Mouse (Mus musculus) limb, embryonic 14.5 days (tissue): ENCODE data around the gene Dhdh. TPM values are rescaled to one million over a fixed set of nuclear protein-coding genes. Genes with fewer than 3 reads are reported as not detected.

Experiments
- ATAC-seq: fragments of 200-750 bp; cut with Nextera tagmentation; 2 replicates; pipeline ENCODE4 v1.8.0; 2017; ENCODE audit warnings: low read depth, moderate number of reproducible peaks, moderate TSS enrichment; ENCODE audit not compliant: low FRiP score
- DNase-seq: peaks from one replicate; pipeline ENCODE4 v3.0.0-alpha.2; 2015; ENCODE audit warnings: low spot score
- H3K27ac ChIP-seq: fragments of 300-500 bp; sonication (generic); replicated peaks from 2 replicates; pipeline ENCODE4 v1.5.1; 2014; ENCODE audit warnings: low read depth, mild to moderate bottlenecking, low read length, moderate library complexity, mixed read lengths
- H3K27me3 ChIP-seq: fragments of 300-500 bp; sonication (generic); 2 replicates; pipeline ENCODE4 v1.6.1; 2014; ENCODE audit warnings: low read length, mixed read lengths; ENCODE audit not compliant: control insufficient read depth, insufficient read depth
- H3K36me3 ChIP-seq: fragments of 300-500 bp; sonication (generic); 2 replicates; pipeline ENCODE4 v1.6.1; 2014; ENCODE audit warnings: mild to moderate bottlenecking, low read length, moderate library complexity, mixed read lengths; ENCODE audit not compliant: control insufficient read depth, insufficient read depth
- H3K4me1 ChIP-seq: fragments of 300-500 bp; sonication (generic); 2 replicates; pipeline ENCODE4 v1.6.1; 2014; ENCODE audit warnings: antibody characterized with exemption, low read length, mixed read lengths; ENCODE audit not compliant: control insufficient read depth, insufficient read depth
- H3K4me2 ChIP-seq: fragments of 300-500 bp; sonication (generic); replicated peaks from 2 replicates; pipeline ENCODE4 v1.6.1; 2014; ENCODE audit warnings: low read depth, mild to moderate bottlenecking, low read length, moderate library complexity; ENCODE audit not compliant: severe bottlenecking
- H3K4me3 ChIP-seq: fragments of 300-500 bp; sonication (generic); replicated peaks from 2 replicates; pipeline ENCODE4 v1.5.1; 2014; ENCODE audit warnings: low read length
- H3K9ac ChIP-seq: fragments of 300-500 bp; sonication (generic); 2 replicates; pipeline ENCODE4 v1.6.1; 2014; ENCODE audit warnings: mild to moderate bottlenecking, low read depth, low read length, moderate library complexity; ENCODE audit not compliant: severe bottlenecking
- H3K9me3 ChIP-seq: fragments of 300-500 bp; sonication (generic); 2 replicates; pipeline ENCODE4 v1.6.1; 2016; ENCODE audit warnings: low read length; ENCODE audit not compliant: control insufficient read depth
- POLR2A ChIP-seq: fragments of 200-500 bp; IDR thresholded peaks from 2 replicates; pipeline ENCODE4 v1.8.0; 2012; ENCODE audit warnings: inconsistent platforms, mild to moderate bottlenecking, moderate library complexity, borderline replicate concordance; ENCODE audit not compliant: insufficient read depth, insufficient read length; ENCODE audit errors: extremely low read depth
- WGBS: fragments of 180-500 bp; shearing (Covaris S2); extraction: QIAGEN DNeasy Blood & Tissue Kit; methylation state at CpG from one replicate; pipeline ENCODE4 v1.1.7; 2014; 5-methylcytosine and 5-hydroxymethylcytosine counted together
- polyA plus RNA-seq, 2 experiments: library from polyadenylated mRNA; depleted of rRNA in 1 of 2; stranded (reverse) in 1 of 2; unstranded in 1 of 2; fragments of >200 nt; fragmentation: Nextera tagmentation in 1 of 2; extraction: Ambion mirVana in 1 of 2; gene quantifications; 2 replicates each; pipeline versions ENCODE4 v1.2.1 to v1.2.3; 2012 to 2014

Gene Dhdh
- polyA plus RNA-seq, 2 experiments = 2.0 to 2.9 TPM

- 23% methylated on average over 19 of the region's 19 CpGs for WGBS
- peaks cover 33% of the 10 kb centered on the region for H3K36me3 ChIP-seq
- DNase-seq = no peak
- no peak for ATAC-seq
- H3K9ac ChIP-seq = peak overlapping the region; percentile 83
- H3K27ac ChIP-seq = peak overlapping the region; percentile 90; the same call in 1 of the 2 replicates
- TF ChIP-seq POLR2A = no peak
- H3K4me2 ChIP-seq = peak overlapping the region; percentile 97
- no peaks in the 10 kb centered on the region for H3K9me3 ChIP-seq
- no peaks in the 10 kb centered on the region for H3K27me3 ChIP-seq
- peaks cover 13% of the 10 kb centered on the region for H3K4me1 ChIP-seq
- H3K4me3 ChIP-seq = peak overlapping the region; percentile 74
These were observed 20.7 kb upstream of the Dhdh start for GRCm38 (mm10) chr7:45509181-45509882.

GRCm38 (mm10) chr7:45508561-45508960 lies 20.0 kb upstream of the Dhdh start:
- Histone ChIP-seq H3K4me2 (peak overlapping the region; percentile 97; the same call in 1 of the 2 replicates), H3K4me1 (peaks cover 13% of the 10 kb centered on the region), H3K9ac (no peak overlapping the region), H3K27me3 (no peaks in the 10 kb centered on the region), H3K9me3 (no peaks in the 10 kb centered on the region), H3K4me3 (peak overlapping the region; percentile 74; the same call in 1 of the 2 replicates), H3K27ac (no peak overlapping the region), H3K36me3 (peaks cover 33% of the 10 kb centered on the region)
- no peak for TF ChIP-seq POLR2A
- DNase-seq = no peak
- ATAC-seq = no peak
- WGBS = 75% methylated on average over 6 of the region's 6 CpGs

GRCm38 (mm10) chr7:45507583-45507982 lies 19.0 kb upstream of the Dhdh start:
- TF ChIP-seq POLR2A = no peak

GRCm38 (mm10) chr7:45498427-45498826 lies 9.8 kb upstream of the Dhdh start:
- Histone ChIP-seq H3K4me1 (no peaks in the 10 kb centered on the region), H3K4me2 (no peak overlapping the region), H3K4me3 (no peak overlapping the region), H3K36me3 (peaks cover 95% of the 10 kb centered on the region), H3K27me3 (no peaks in the 10 kb centered on the region), H3K9me3 (no peaks in the 10 kb centered on the region), H3K9ac (no peak overlapping the region), H3K27ac (no peak overlapping the region)
- no peak for ATAC-seq
- TF ChIP-seq POLR2A = no peak
- WGBS = 95% methylated on average over 6 of the region's 6 CpGs
- no peak for DNase-seq

More at GRCm38 (mm10) chr7:45507583-45507982, 19.0 kb upstream of the Dhdh start:
- no peaks in the 10 kb centered on the region for H3K27me3 ChIP-seq
- H3K4me3 ChIP-seq = no peak overlapping the region
- no peaks in the 10 kb centered on the region for H3K9me3 ChIP-seq
- no peak for ATAC-seq
- H3K4me2 ChIP-seq = no peak overlapping the region
- DNase-seq = no peak
- peaks cover 13% of the 10 kb centered on the region for H3K4me1 ChIP-seq
- H3K27ac ChIP-seq = no peak overlapping the region
- 89% methylated on average over 6 of the region's 6 CpGs for WGBS
- H3K9ac ChIP-seq = no peak overlapping the region
- peaks cover 43% of the 10 kb centered on the region for H3K36me3 ChIP-seq

- H3K4me2 ChIP-seq = no peak overlapping the region
- 86% methylated on average over 9 of the region's 9 CpGs for WGBS
- H3K9me3 ChIP-seq = no peaks in the 10 kb centered on the region
These were observed 5.9 kb upstream of the Dhdh start for GRCm38 (mm10) chr7:45494548-45494947.

More at GRCm38 (mm10) chr7:45494548-45494947, 5.9 kb upstream of the Dhdh start:
- DNase-seq (no peak), ATAC-seq (no peak)
- no peak overlapping the region for H3K4me3 ChIP-seq
- H3K9ac ChIP-seq = no peak overlapping the region
- peaks cover 7% of the 10 kb centered on the region; the same call in 1 of the 2 replicates for H3K4me1 ChIP-seq
- no peak for TF ChIP-seq POLR2A
- H3K27me3 ChIP-seq = no peaks in the 10 kb centered on the region
- H3K27ac ChIP-seq = no peak overlapping the region
- H3K36me3 ChIP-seq = peaks cover 78% of the 10 kb centered on the region
